Mouse (Mus musculus) granulocyte monocyte progenitor cell, adult 5-6 weeks (primary cell): ENCODE results near the gene F2rl1. TPM values are rescaled to one million over a fixed set of nuclear protein-coding genes. Genes with fewer than 3 reads are reported as not detected.
"Not testable (repeated sequence)": the region's sequence is repeated elsewhere in the genome, so short reads cannot be mapped to it uniquely, and the experiment has no call there.

Experiments used
- ATAC-seq: replicated peaks from 2 replicates; pipeline ENCODE4 v1.8.0; 2016; ENCODE audit warnings: mild to moderate bottlenecking, moderate TSS enrichment, inconsistent platforms; ENCODE audit not compliant: poor library complexity, severe bottlenecking
- total RNA-seq, 2 experiments: library from RNA; stranded (forward) in 1 of 2; stranded (reverse) in 1 of 2; fragments of 200-712, 200-1000 nt in 1 of 2; fragments of >200 nt in 1 of 2; fragmentation: Nextera tagmentation in 1 of 2; gene quantifications; 2 replicates each; pipeline ENCODE4 v1.2.3; 2014 to 2017

F2rl1 gene
- total RNA-seq, 2 experiments from 2014 or later: 0.41 to 0.77 TPM

DNA sequence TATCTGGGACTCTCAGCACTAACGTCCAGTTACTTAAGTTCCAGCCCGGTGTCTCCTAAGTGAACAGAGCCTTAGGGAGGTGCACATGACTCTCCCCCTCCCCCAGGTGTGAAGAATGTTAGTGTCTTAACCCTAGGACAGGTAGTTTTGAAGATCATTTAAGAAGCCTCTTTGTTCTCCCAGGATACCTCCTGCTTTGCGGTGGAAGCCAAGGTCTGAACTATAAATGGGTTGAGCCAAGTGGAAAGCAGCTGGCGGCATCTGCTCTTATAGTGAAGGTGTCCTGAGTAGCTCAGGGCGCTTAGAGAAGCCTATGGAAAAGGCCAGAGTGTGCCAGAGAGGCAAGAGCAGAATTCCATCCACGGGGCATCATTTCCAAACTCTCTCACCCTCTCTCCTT is 10.0 kb upstream of the F2rl1 start:
- no peak for ATAC-seq

DNA sequence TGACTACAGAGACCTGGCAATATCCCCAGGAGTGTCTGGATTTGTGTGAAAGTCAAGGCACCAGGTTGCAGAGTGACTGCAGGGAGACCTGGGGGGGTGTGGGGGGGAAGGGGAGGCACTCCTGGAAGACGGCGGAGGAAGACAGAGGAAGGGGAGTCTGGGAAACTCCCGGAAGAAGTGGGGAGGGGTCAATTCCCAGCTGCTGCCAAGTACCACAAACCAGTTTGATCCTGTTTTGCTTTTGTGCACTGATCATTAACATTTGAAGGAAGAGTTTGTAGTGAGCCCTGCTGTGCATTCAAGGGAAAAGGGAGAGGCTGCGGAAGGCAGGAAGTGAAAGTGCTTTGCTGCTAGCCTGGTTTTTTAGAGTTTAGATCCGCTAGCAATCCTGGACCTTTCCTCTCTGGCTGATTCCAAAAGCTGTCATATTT is 9.1 kb upstream of the F2rl1 start:
- peak; percentile 65 for ATAC-seq

DNA sequence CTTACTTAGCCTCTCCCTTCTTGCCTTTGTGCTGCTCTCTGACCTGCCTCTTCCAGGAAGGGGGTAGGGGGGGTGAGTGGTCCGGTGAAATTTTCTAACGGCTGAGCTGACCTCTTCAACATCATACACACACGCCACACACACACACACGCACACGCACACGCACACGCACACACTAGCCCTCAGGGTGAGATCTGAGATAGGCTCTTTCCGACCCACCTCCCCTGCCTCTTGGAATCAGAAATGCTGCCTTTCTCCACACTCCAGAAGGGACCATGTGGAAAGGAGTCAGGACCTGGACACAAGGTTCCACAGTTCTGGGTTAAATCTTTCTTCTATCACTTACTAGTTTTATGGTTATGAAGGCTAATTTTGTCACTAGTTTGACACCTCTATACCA is 8.6 kb upstream of the F2rl1 start:
- no peak for ATAC-seq

DNA sequence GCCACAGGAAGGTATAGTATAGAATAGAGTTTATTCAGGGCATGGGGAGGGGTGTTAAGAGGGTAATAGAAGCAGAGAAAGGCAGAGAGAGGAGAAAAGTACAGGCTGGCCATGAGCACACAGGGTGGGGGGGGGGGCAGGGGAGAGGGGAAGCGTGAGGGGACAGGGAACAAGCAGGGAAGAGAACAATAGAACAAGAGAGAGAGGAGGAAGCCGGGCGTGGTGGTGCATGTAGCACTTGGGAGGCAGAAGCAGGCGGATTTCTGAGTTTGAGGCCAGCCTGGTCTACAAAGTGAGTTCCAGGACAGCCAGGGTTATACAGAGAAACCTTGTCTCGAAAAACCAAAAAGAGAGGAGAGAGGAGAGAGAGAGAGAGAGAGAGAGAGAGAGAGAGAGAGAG is 8.1 kb upstream of the F2rl1 start:
- ATAC-seq: not testable (repeated sequence)

DNA sequence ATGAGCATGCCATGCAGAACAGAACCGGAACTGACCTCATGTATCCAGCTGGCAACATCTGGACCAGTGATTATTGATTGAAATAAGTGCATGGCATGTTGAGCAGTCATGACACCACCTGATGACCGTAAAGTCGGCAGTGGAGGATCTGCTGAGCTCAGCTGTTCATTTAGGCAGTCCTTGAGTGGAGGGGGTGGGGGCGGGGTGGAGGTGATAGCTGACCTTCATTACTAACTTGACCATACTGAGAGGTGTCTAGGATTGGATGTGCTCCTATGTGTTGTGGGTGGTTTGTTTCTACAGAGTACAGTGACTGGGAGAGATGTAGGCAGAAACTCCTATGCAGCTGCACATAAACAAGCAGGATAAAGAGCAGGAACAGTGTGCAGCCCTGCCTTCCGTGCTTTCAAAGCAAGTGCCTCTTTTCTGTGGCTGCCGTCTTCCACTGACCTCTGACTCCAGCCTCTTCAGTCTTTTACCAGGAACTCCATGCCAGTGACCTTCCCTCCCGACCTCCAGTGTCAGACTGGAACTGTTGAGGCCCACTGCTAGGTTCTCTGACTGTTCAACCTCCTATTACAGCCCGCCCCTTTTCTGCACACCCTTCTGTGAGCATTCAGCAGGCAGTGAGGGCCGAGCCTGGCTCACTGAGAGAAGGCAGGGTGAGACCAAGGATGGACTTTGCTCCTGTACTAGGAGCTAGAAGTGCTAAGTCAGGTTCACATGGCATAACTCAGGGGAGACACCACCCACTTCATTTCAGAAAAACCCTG is 6.4 kb upstream of the F2rl1 start:
- ATAC-seq: no peak

DNA sequence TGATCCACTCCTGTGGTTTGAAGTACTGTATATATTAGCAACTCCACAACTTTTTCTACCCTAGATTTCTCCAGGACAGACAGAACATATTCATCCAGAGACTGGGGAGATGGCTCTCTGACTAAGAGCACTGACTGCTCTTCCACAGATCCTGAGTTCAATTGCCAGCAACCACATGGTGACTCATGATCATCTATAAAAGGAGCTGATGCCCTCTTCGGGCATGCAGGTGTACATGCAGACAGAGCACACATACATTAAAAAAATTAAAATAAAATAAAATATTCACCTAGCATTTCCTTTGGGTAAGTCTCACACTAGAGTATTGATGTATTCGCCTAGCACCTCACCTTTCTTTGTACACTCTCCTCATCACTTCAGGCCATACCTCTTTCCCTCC is 4.2 kb upstream of the F2rl1 start:
- ATAC-seq: no peak

DNA sequence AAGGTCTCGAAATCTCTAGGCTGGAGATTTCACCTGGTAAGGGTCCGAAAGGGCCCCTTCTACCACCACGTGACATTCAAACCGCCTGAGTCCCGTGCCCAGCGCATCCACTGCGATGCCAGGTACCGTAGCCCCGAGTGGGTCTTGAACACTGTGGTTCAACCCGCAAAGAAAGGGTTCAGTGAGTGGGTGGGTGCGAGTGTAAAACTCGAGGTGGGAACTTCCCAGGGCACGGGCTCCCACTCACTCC is 678 bp downstream of the F2rl1 start:
- no peak for ATAC-seq

DNA sequence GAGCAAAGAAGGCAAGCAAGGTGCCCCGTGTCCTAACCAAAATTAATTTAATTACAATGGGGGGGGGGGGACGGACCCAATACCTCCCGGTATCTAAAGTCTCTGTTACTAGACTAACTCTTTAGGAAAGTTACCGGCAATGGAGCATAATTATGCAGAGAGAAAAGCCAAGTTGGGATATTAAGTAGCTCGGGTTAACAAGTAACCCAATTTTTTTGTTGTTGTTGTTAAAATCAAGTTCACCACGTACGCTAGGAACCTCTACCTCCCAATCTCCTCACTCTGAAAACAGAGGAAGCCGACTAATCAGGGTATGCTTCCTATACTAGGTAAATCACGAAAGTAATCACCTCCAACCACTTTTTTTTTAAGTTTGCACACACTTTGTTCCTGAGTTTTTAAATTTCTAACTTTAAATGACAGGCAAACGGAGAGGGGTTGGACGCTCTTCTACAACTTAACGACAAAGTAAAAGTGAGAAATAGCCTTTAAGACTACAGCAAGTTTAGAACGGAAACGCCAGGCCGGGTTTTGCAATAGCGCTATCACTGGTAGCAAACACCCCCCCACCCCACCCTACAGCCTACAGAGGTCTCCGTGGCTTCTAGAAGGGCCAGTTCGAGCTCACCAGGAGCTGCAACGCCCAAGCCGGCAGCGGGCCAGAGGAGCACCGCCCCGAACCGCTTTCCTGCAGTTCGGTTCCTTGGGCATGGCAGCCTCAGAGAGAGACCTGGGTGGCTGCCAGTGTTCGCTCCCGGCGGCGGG is 1.2 kb downstream of the F2rl1 start:
- peak; percentile 71 for ATAC-seq

DNA sequence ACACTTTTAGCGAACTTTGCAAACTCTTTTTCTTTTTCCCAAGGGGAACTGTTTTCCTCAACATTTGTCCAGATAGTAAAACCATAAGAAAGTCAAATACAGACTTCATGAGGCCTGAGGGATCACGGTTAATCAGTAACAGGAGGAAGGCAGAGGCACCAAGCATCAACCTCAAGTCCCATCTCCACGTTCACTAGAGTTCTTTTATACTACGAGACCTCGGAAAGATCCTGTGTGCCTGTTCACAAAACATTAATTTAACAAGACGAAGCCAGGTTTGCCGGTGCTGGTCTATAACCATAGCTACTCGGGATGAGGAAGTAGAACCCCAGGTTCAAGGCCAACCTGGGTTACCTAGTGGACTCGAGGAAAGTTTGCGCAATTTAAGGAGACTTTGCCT is 2.9 kb downstream of the F2rl1 start:
- no peak for ATAC-seq

DNA sequence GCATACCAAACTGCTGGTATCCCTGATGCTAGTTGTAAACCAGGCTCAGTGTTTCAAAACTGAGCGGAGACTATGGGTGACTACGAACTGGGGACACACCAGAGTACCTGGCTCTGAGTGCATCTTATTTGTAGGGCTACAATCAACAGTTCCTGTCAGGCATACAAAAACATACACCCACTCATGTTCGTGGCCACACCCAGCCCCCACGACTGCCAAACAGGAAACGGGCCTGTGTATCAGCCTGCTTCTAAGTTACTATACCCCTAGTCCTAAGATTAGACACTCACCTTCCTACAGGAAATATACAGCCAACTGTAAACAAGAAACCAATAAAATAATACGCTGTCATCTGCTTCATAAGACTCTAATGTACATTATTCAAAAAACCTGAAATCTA is 4.0 kb downstream of the F2rl1 start:
- ATAC-seq: no peak

DNA sequence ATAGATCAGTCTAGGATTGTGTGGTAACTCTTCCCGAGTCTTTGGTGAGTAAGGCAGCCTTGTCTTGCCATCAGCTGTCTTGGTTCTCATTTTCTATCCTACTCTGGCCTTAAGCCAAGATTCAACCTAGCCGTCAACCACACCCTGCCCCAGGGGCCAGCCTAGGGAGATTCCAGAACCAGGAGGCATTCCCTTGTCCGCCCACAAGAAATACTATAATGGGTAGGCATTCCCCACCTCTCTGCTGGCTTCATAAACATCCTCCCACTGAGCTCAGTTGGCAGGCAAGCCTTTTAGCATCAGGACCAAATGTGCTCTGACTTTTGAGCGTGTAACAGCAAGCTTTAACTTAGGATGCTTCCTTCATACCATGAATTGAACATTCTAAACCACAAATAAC is 10.3 kb downstream of the F2rl1 start:
- no peak for ATAC-seq

DNA sequence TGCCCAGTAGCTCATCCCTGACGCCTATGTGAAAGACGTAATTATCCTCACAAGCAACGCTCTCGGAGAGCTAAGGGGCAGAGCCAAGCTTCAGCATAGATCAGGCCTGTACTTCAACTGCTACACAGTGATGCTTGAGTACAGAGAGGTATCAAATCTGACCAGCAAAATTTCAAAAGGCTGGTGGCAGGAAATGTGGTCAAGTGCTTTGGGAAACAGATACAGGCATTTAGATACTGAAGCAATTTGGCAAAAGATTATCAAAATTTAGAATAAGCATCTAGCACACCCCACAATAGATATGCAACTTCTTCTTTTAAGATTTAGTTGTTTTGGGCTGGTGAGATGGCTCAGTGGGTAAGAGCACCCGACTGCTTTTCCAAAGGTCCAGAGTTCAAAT is 15.0 kb downstream of the F2rl1 start:
- no peak for ATAC-seq

DNA sequence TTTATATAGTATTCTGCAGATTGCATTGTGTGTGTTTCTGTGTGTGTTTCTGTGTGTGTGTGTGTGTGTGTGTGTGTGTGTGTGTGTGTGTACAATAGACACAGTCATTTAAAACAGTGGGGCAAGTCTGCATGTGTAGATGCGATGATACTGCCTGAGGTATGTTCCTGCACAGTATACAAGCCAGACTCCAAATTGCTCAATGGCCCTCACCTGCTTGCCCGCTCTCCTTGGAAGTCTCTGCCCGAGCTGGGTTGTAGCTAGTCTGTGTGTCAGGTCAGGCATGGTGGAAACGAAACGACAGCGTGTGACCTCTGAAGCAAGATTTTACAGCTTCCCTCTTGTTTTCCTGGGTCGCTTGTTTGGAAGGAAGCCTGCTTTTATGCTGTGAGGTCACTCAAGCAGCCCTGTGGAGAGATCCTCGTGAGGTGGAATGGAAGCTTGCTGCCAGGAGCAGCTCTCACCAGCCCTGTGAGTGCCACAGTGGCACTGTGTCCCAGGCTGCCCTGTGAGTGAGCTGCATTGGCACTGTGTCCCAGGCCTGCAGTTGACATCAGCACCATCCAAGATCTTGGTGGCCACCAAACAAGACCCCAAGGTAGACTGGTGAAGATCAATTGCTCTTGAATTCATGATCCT is 21.6 kb downstream of the F2rl1 start:
- ATAC-seq: no peak

DNA sequence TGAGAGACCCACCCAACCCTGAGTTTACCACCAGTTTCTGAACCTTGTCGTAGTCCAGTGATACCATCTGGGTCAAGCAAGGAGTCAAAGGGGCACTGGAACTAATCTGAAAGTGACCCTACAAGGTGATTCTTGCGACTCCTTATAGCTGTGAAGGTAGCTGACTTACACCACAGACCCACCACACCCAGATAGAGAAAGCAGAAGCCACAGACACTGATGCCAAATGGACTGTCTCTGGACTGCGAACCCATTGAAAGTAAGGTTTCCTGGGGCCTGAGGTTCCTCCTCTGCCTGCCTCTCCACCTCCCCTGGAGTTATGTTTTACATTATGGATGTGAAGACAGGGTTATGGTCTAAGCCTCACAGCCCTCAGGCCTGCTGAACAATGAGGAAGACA is 28.4 kb downstream of the F2rl1 start:
- peak; percentile 27 for ATAC-seq

DNA sequence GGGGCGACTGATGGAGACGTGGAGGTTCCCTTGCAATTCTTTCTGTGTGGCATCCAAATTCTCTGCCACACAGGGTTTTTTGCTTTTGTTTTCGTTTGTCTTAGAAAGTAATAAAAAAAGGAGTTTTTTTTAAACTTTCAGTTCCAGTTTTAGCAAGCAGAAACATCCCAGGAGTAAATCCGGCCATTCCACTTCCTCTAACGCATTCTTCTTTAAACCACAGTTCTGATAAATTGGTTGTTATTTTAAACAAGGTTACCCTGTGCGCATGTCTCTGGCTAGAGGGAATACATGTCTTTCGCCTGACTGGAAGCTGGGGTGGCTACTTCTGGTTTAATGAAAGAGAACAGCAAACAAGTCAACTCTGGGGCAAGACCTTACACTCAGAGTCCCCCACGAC is 30.2 kb downstream of the F2rl1 start:
- ATAC-seq: peak; percentile 85

DNA sequence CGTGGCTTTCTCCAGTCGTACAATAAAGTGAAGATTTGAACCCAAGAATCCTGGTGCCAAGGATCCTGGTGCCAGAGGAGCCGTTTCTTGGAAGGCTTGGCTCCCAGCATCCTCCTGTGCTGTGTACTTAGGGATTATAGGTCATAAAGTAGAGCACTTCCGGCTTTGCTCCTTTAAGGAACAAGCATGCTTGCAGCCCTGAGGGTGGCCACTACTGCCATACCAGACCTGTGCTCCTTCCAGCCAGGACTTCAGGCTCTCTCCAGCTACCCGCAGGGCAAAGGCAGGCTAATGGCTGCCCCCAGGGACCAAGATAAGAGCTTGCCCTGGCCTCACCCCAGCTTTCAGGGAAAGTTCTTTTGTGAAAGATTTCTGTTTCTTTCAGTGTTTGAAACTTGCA is 31.7 kb downstream of the F2rl1 start:
- no peak for ATAC-seq

DNA sequence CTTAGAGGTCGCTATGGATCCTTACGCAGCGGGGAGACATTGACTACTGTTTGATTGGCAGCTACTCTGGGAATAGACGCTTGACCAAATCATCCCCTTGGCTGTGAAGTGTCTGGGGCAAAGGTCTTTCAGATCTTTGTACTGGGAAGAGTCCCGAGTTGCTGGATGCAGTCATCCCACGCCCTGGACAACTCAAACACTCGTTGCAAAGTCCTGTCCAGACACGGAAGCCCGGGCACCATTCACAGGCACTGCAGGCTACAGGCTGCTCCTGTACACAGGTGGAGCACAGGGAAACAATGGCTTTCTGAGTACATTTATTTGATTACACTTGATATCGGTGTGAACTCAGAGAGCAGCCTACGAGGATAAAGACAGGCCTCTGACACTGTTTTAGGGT is 33.7 kb downstream of the F2rl1 start:
- no peak for ATAC-seq

DNA sequence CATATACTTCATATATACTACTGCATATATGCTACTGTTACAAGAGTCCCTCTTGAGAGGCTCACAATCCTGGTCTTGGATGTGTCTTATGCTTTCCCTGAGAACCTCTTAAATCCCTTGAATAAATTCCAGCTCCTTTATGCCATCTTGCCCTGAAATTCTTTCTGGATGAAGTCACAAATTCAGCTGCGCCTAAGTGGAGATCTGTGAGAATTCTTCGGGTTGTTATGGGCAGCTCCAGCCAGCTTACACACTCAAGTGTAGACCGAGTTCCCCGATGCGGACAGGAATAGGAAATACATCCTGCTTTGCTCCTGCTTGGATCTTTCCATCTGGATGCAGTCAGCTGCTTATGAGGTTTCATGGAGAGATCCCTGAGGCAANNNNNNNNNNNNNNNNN is 40.4 kb downstream of the F2rl1 start:
- no peak for ATAC-seq

DNA sequence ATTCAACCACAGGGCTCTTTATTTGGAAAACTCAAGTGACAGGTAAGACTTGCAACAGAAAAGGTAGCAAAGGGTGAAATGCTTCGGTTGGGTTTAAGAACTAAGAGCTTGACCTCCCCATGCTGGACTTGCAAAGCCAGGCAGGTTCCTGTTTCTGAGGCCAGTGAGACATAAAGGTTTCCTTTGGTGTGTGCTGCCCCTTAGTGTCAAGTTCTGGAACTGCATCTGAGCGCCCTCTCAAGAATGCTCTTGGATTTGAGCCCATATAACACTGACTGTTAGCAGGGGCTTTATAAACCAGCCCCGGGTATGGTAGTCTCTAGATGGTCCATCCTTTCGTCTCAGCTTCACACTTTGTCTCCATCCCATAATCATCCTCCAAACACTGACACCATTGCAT is 43.6 kb downstream of the F2rl1 start:
- peak; percentile 99 for ATAC-seq

DNA sequence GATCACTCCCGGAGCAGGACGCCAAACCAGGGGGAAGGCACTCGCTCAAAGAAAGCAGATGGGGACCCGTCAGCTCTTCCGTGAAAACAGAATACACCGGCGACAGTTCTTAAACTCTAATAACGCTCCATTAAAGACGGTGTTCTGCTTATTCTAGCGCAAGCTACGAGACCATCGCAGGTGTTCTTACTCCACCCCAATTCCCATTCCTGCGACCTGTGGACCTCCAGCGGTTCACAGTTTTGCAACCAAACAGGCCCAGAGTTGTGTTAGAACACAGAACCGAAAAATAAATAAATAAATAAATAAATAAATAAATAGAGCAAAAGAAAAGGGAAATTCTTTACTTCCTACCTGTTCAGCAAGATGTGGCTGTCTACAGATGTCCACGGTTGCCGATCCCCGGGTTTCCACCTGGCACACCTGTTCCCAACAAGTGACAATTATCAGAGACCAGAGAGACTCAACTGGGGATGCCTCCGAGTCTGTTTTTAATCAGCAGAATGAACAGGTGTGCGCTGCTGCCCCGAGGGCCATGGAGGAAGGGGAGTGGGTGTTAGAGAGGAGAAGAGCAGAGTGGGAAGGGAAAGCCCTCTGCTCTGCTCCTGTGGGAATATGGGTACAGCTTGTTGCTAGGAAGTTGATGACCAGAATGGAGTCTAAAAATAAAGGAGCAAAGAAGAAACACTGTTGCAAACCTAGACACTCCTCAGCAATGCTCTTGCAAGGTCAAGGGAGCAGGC is 46.2 kb downstream of the F2rl1 start, which contains the start of gene S100z:
Gene S100z, minus strand, starts transcription at position 51 of the 743 bp plus-strand sequence.
- no peak for ATAC-seq

DNA sequence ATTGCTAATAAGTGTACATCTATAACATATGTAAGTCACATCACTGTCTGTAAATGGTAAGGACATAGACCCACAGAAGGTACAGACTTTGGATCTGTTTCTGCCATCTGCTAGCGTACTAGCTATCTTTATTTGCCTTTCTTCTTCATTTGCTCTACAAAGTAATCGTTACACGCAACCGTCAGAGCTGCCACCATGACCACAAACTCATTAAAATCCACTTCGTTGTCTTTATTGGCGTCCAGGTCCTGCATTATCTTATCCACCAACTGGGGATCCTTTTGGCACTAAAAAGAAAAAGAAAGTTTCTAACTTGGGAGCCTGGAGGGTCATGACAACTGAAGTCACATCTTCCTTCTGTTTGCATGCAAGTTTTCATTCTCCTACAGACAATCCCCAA is 47.9 kb downstream of the F2rl1 start:
- ATAC-seq: no peak
